Mouse (Mus musculus) embryo, embryonic 9.5 days (tissue): ENCODE results near the gene Srsf10.

Experiments used
- DNase-seq: peaks from one replicate; pipeline ENCODE4 v3.0.0-alpha.2; 2017; ENCODE audit errors: extremely low spot score

The Srsf10 gene

GRCm38 (mm10) chr4:135855080-135855479 lies 467 bp upstream of the Srsf10 start:
- peak; percentile 77 for DNase-seq

DNA sequence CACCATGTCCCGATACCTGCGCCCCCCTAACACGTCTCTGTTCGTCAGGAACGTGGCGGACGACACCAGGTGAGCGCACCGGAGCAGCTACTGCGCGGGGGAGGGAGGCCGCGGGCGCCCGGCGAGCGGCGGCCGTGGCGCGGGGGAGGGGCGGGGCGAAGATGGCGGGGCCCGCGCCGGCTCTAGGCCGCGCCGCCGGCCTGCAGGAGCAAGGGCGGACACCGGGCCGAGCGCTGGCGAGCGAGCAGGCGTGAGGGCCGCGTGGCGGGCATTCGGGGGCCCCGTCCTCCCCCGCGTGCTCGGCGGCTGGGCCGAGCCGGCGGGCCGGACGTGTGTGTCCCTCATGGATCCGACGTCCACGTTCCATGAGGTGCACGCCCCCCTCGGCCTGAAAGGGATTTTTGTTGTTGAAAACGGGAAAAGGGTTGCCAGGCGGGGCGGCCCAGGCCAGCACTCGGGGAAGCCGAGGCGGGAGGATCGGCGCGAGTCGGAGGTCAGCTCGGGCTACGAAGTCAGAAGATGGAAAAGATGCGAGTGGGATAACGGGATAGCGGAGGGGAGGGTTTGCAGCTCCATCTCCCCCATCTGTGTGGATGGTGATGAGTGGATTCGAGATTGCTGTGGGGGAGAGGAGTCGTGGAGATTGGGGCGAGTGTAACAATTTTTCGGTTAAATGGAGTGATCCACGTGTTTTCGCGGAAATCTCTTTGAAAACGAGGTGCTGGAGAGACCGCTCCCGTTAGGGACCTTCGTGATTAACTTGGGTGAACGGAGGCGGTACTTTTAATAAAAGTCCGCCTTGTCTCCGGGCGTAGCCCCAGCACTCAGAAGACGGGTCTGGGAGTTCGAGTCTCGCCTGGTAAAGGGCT lies 910 bp downstream of the Srsf10 start:
- DNase-seq = peak; percentile 75

GRCm38 (mm10) chr4:135857597-135858186 lies 2.1 kb downstream of the Srsf10 start:
- DNase-seq = no peak

- DNase-seq = no peak
Observed at GRCm38 (mm10) chr4:135868996-135869395, 13.4 kb downstream of the Srsf10 start.

DNA sequence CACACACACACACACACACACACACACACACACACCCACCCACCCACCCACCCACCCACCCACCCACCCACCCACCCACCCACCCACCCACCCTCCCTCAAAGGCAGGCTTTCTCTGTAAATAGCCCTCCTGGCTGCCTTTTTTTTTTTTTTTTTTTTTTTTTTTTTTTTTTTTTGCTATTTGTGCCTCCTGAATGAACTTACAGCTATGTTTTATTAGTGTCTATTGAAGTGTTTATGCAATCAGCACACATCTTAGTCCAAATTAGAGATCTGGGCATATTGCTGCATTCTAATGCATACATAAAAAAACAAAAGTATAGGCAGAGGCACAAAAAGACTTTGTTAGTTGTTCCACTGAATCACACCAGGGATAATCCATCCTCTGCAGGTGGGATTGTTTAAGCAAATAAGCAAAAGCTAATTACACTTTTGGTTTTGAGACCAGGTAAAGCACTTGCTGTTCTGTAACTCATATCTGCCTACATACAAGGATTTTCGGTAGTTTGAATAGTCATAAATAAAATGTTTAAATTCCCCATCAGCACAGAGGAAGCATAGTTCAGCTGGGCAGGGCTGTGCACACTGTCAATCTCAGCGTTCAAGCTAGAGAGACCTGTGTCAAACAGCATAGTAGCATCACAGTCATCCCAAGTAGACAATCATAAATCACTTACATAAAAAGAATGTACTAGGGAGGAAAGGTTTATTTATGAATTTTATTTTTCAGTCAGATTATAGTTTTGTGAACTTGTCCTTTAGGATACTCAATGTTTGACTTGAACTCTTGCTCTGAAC lies 14.9 kb downstream of the Srsf10 start:
- DNase-seq = no peak

GRCm38 (mm10) chr4:135872015-135872414 lies 16.5 kb downstream of the Srsf10 start:
- DNase-seq = no peak

GRCm38 (mm10) chr4:135872589-135873391 lies 17.2 kb downstream of the Srsf10 start:
- no peak for DNase-seq

- peak; percentile 97 for DNase-seq
Observed at GRCm38 (mm10) chr4:135873526-135874202, 18.1 kb downstream of the Srsf10 start, which contains the start of gene Pnrc2. Pnrc2 (minus strand) TSS chr4:135873850.

DNA sequence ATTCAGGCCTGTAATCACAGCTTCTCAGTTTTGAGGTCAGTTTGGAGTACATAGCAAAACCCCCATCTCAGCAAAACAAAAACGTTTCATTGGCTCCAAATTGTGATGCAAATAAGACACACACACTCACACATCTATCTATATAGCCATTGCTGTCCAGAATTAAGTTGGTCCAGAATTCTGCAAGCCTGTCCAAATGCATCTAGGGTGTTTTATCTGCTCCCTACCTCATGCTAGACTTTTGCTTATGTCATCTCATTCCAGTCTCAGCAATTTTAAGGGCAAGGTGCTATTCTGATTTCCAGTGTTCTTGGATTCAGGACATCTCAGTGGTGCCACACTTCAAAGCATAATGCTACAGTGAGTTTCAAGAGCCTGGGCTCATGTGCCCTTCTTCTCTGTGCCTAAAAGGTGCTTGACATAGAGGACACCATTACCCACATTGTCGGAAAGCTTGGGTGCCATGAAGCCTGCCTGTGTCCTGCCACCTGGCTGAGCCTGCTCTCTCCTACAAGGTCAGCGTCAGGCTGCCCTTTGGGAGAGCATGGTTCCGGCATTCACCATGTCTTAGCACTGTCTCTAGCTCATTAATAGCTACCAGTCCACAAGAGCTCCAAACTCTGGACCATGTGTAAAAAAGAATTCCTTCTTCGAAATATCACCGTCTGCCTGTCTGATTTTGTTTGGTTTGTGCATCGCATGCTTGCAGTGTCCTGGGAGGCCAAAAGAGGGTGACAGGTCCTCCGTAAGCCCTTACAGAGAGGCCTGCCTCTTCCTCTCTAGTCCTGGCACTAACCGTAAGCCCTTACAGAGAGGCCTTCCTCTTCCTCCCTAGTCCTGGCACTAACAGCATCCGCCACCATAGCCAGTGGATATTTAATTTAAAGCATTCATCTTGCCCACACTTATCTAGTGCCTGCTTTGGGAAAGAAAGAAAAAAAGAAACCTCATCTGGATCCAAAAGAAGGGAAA lies 19.3 kb downstream of the Srsf10 start:
- no peak for DNase-seq

- no peak for DNase-seq
Observed at GRCm38 (mm10) chr4:135875546-135875945, 20.0 kb downstream of the Srsf10 start.

DNA sequence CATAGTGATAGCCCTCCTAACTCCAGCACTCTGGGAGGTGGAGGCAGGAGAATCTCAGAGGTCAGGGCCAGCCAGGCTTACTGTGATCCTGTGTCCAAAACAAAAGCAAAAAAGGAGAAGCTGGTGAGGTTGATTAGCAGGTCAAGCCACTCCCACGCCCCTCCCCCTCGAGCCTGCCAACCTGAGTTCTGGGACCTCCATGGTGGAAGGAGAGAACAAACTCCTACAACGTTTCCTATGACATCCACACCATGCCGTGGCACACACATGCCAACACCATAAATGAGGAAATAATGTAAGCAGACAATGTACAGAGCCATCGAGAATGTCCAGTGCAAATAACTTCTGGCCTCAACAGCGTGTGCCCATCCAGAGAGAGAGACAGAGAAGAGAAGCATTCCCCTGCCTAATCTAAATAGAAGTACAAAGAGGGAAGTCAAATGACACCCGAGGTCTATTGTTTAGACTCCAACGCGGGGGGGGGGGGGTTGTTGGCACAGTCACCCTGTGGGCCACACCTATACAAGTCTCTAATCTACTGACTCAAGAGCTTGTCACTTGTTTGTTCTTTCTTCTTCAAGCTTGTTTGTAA lies 20.5 kb downstream of the Srsf10 start:
- peak; percentile 72 for DNase-seq

- peak; percentile 65 for DNase-seq
Observed at GRCm38 (mm10) chr4:135876583-135877020, 21.1 kb downstream of the Srsf10 start.

DNA sequence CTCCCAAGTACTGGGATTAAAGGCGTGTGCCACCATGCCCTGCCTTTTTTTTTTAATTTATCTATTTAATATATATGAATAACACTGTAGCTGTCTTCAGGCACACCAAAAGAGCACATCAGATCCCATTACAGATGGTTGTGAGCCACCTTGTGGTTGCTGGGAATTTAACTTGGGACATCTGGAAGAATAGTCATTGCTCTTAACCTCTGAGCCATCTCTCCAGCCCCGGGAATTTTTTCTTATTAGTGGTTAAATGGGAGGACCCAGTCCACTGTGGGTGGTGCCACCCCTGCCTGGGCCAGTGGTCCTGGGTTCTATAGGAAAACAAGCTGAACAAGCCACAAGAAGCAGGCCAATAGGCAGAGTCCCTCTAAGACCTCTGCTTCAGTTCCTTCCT lies 22.2 kb downstream of the Srsf10 start:
- DNase-seq = no peak

DNA sequence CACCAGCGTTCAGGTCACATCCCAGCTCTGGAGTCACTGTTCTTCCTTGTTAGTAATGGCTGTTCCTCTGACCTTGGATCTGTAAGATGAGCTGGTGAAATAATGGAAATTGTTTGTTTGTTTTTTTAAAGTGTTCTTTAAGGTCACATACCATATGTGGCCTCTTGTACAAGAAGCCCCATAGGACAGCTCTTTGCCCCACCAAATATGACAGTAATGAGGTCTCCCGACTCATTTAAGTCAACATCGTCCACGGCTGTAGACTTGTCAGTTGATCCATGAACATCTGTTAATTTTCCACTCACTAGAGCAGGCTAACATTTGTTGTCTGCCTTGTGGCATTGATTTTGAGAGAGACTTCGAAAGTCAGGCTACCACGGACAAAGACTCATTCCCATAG lies 23.5 kb downstream of the Srsf10 start:
- DNase-seq = no peak

DNA sequence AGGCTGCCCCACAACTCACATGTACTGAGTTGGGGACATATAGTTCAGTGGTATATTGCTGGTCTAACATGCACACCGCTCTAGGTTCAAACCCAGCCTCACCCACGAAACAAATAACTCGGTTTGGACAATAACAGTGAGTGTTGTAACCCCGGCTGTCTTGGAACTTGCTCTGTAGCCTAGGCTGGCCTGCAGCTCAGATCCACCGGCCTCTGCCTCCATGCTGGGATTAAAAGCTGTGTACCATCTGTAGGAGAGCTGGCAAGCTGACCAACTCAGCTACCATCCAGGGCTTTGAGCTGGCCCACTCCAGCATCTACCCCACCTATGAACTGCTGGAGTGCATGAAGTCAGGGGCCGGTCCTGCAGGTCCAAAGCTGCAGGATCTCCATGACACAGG lies 24.5 kb downstream of the Srsf10 start:
- no peak for DNase-seq

- DNase-seq = no peak
Observed at GRCm38 (mm10) chr4:135880576-135880975, 25.0 kb downstream of the Srsf10 start.

- DNase-seq = no peak
Observed at GRCm38 (mm10) chr4:135882023-135882422, 26.5 kb downstream of the Srsf10 start.

- no peak for DNase-seq
Observed at GRCm38 (mm10) chr4:135883401-135883851, 27.9 kb downstream of the Srsf10 start.

- DNase-seq = no peak
Observed at GRCm38 (mm10) chr4:135883881-135884516, 28.5 kb downstream of the Srsf10 start.
